In the genomic region with DNA sequence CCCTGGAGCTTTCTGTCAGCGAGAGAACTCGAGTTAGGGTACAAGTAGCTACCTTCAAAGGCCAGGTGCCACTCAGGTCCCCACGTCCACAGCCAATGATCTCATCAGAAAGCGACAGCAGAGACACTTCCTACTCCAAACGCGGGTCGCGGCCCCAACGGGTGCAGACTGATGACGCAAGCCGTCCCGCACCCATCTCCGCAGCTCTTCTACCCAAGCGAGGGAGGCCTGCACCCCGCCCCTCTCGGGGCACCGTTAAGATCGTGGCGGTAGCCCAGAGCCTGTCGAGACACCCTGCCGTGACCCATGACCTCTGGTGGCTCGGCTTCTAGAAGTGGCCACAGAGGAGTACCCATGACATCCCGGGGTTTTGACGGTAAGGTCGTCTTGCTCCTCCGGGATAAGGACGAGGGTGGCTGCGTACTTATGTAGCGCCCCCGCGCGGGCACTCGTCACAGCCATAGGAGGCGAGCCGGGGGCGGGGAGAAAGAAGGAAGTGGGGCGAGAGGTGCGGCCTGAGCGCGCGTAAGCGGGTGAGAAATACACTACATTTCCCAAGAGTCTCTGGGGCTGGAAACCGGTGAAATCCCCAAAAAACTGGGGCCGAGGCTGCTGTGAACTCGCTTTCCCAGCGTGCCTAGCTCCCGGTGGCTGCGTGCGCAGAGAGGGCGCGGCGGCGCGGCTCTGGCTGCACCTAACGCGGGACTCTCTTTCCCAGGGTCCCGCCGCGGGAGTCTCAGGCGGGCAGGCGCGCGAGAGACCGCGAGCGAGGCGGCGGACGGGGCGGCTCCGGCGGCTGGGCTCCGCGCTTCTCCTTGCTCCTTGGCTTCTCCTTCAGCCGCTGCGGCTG, we compare ENCODE assay signal across 8 mouse cellular contexts. TPM values are rescaled to one million over a fixed set of nuclear protein-coding genes. Genes with fewer than 3 reads are reported as not detected.
A peak's percentile ranks its signal among the peaks of the same experiment; 100 is the strongest.
DNase-seq lines count a peak whose midpoint lies in the region; ATAC-seq lines count a peak whose summit lies in the region.

A gene (plus strand): TSS at position 201 of the 850 bp plus-strand sequence.
A gene (minus strand): TSS at position 443 of the 850 bp plus-strand sequence.

- no peaks in the 10 kb centered on the region for H3K27me3 ChIP-seq in heart, embryonic 13.5 days (replicated peaks)
- H3K27me3 ChIP-seq in liver, embryonic 12.5 days (replicated peaks) = no peaks in the 10 kb centered on the region
- H3K27me3 ChIP-seq in stomach, embryonic 15.5 days (replicated peaks) = no peaks in the 10 kb centered on the region

- peak; percentile 97 for ATAC-seq in heart, embryonic 13.5 days (ENCODE audit: extremely low read depth, insufficient number of reproducible peaks, low FRiP score, low TSS enrichment)
- ATAC-seq in liver, embryonic 12.5 days = peak; percentile 96
- peak; percentile 99 for ATAC-seq in stomach, embryonic 15.5 days (ENCODE audit: insufficient read depth, low FRiP score, low read depth)

- peaks cover 2% of the 10 kb centered on the region; the same call in 1 of the 2 replicates for H3K4me1 ChIP-seq in brown adipose tissue, adult 24 weeks (ENCODE audit: control insufficient read depth, insufficient read depth, insufficient read length, low read length)
- peaks cover 13% of the 10 kb centered on the region for H3K4me1 ChIP-seq in heart, embryonic 13.5 days
- H3K4me1 ChIP-seq in liver, embryonic 12.5 days = peaks cover 11% of the 10 kb centered on the region
- H3K4me1 ChIP-seq in stomach, embryonic 15.5 days = 0 out of 2 replicates have a peak, but pooled peaks cover 4% of the 10 kb centered on the region

- under 1% methylated on average over 74 of the region's 76 CpGs for WGBS in heart, embryonic 13.5 days
- WGBS in liver, embryonic 12.5 days (ENCODE audit: insufficient replicate concordance) = under 1% methylated on average over 75 of the region's 76 CpGs
- WGBS in stomach, embryonic 15.5 days = under 1% methylated on average over 75 of the region's 76 CpGs

- peak within 1 kb of the TSS; percentile 91 for H3K4me3 ChIP-seq in brown adipose tissue, adult 24 weeks (ENCODE audit: insufficient read depth, low read depth, low read length)
- H3K4me3 ChIP-seq in heart, embryonic 13.5 days = peak within 1 kb of the TSS; percentile 89
- H3K4me3 ChIP-seq in liver, embryonic 12.5 days = peak within 1 kb of the TSS; percentile 87
- H3K4me3 ChIP-seq in stomach, embryonic 15.5 days (replicated peaks) = peak within 1 kb of the TSS; percentile 85

- H3K36me3 ChIP-seq in heart, embryonic 13.5 days = peaks cover 48% of the 10 kb centered on the region
- peaks cover 49% of the 10 kb centered on the region for H3K36me3 ChIP-seq in liver, embryonic 12.5 days
- peaks cover 3% of the 10 kb centered on the region for H3K36me3 ChIP-seq in stomach, embryonic 15.5 days

- H3K4me2 ChIP-seq in heart, embryonic 13.5 days = peak within 1 kb of the TSS; percentile 78
- peak within 1 kb of the TSS; percentile 80 for H3K4me2 ChIP-seq in liver, embryonic 12.5 days
- peak within 1 kb of the TSS; percentile 61 for H3K4me2 ChIP-seq in stomach, embryonic 15.5 days

- H3K9ac ChIP-seq in heart, embryonic 13.5 days = peak within 1 kb of the TSS; percentile 94
- H3K9ac ChIP-seq in liver, embryonic 12.5 days = peak within 1 kb of the TSS; percentile 91
- H3K9ac ChIP-seq in stomach, embryonic 15.5 days = peak within 1 kb of the TSS; percentile 65

- peak within 1 kb of the TSS; percentile 95 for H3K27ac ChIP-seq in brown adipose tissue, adult 24 weeks (replicated peaks; ENCODE audit: low read depth, low read length)
- H3K27ac ChIP-seq in heart, embryonic 13.5 days (replicated peaks) = peak within 1 kb of the TSS; percentile 95
- peak within 1 kb of the TSS; percentile 94 for H3K27ac ChIP-seq in liver, embryonic 12.5 days
- peak within 1 kb of the TSS; percentile 95 for H3K27ac ChIP-seq in stomach, embryonic 15.5 days

- peak; percentile 100 for DNase-seq in CD4-positive, CD25-positive, alpha-beta regulatory T cell, adult 2 months (ENCODE audit: low read depth, low spot score)
- DNase-seq in fat pad, adult 2 months (ENCODE audit: extremely low read depth, low read depth, low spot score) = peak; percentile 79
- peak; percentile 99 for DNase-seq in kidney, postnatal 10 days
- peak; percentile 98 to 99 for DNase-seq in natural killer cell, adult 2 months (ENCODE audit: low spot score in 2 of 2)

- no peaks in the 10 kb centered on the region for H3K9me3 ChIP-seq in heart, embryonic 13.5 days
- no peaks in the 10 kb centered on the region for H3K9me3 ChIP-seq in liver, embryonic 12.5 days (replicated peaks)
- no peaks in the 10 kb centered on the region for H3K9me3 ChIP-seq in stomach, embryonic 15.5 days

RNA-seq across cellular contexts. Expression of the first gene that starts in this region (rescaled TPM):
- 59.4 and 70.2 TPM in 2 replicates for polyA plus RNA-seq in brown adipose tissue, adult 24 weeks (2012; ENCODE audit: insufficient read depth, insufficient read length, missing spikeins)
- 123 and 124 TPM in 2 replicates for polyA plus RNA-seq in heart, embryonic 13.5 days (2015; fragmentation: Nextera tagmentation; extraction: Ambion mirVana)
- 135 and 138 TPM in 2 replicates for polyA plus RNA-seq in liver, embryonic 12.5 days (2016; fragmentation: Nextera tagmentation; extraction: Ambion mirVana)
- polyA plus RNA-seq in stomach, embryonic 15.5 days (2015; fragmentation: Nextera tagmentation; extraction: Ambion mirVana) = 161 and 166 TPM in 2 replicates

RNA-seq across cellular contexts. Expression of the second gene that starts in this region (rescaled TPM):
- polyA plus RNA-seq in brown adipose tissue, adult 24 weeks (2012; ENCODE audit: insufficient read depth, insufficient read length, missing spikeins) = 41.0 and 56.4 TPM in 2 replicates
- polyA plus RNA-seq in heart, embryonic 13.5 days (2015; fragmentation: Nextera tagmentation; extraction: Ambion mirVana) = 30.5 and 33.7 TPM in 2 replicates
- polyA plus RNA-seq in liver, embryonic 12.5 days (2016; fragmentation: Nextera tagmentation; extraction: Ambion mirVana) = 18.9 and 21.6 TPM in 2 replicates
- polyA plus RNA-seq in stomach, embryonic 15.5 days (2015; fragmentation: Nextera tagmentation; extraction: Ambion mirVana) = 46.6 and 48.5 TPM in 2 replicates

Comparison
In these comparisons a context has a peak if more than half of its experiments do, and no peak if none do; other contexts are left out.
1. Peak in every context shown above with its lines: DNase-seq, ATAC-seq, H3K4me3 ChIP-seq and H3K27ac ChIP-seq.